Mouse (Mus musculus) heart, postnatal 0 days (tissue): ENCODE measurements around the gene Celsr3. TPM values are rescaled to one million over a fixed set of nuclear protein-coding genes. Genes with fewer than 3 reads are reported as not detected.

Source experiments
- ATAC-seq: fragments of 200-750 bp; cut with Nextera tagmentation; 2 replicates; pipeline ENCODE4 v1.8.0; 2017; ENCODE audit warnings: low read depth, moderate number of reproducible peaks, moderate library complexity; ENCODE audit not compliant: insufficient read depth
- DNase-seq: peaks from one replicate; pipeline ENCODE4 v3.0.0-alpha.2; 2016; ENCODE audit warnings: low spot score
- H3K27ac ChIP-seq: fragments of 300-500 bp; sonication (generic); 2 replicates; pipeline ENCODE4 v1.5.1; 2014; ENCODE audit warnings: low read depth, mild to moderate bottlenecking
- H3K27me3 ChIP-seq: fragments of 300-500 bp; sonication (generic); 2 replicates; pipeline ENCODE4 v1.6.1; 2014; ENCODE audit warnings: low read length, mixed read lengths; ENCODE audit not compliant: control insufficient read depth, insufficient read depth
- H3K36me3 ChIP-seq: fragments of 300-500 bp; sonication (generic); replicated peaks from 2 replicates; pipeline ENCODE4 v1.6.1; 2014; ENCODE audit warnings: low read length, mixed read lengths; ENCODE audit not compliant: control insufficient read depth, insufficient read depth
- H3K4me1 ChIP-seq: fragments of 300-500 bp; sonication (generic); 2 replicates; pipeline ENCODE4 v1.6.1; 2014; ENCODE audit warnings: antibody characterized with exemption; ENCODE audit not compliant: control insufficient read depth, insufficient read depth
- H3K4me2 ChIP-seq: fragments of 300-500 bp; sonication (generic); 2 replicates; pipeline ENCODE4 v1.6.1; 2014; ENCODE audit warnings: low read depth, mild to moderate bottlenecking, low read length, moderate library complexity
- H3K4me3 ChIP-seq: fragments of 300-500 bp; sonication (generic); 2 replicates; pipeline ENCODE4 v1.5.1; 2014; ENCODE audit warnings: low read depth, low read length
- H3K9ac ChIP-seq: fragments of 300-500 bp; sonication (generic); replicated peaks from 2 replicates; pipeline ENCODE4 v1.6.1; 2014; ENCODE audit warnings: low read depth, low read length, mixed read lengths
- H3K9me3 ChIP-seq: fragments of 300-500 bp; sonication (generic); replicated peaks from 2 replicates; pipeline ENCODE4 v1.6.1; 2016; ENCODE audit warnings: low read length; ENCODE audit not compliant: control insufficient read depth
- CTCF ChIP-seq: IDR thresholded peaks from 2 replicates; pipeline ENCODE4 v1.5.1; 2016; ENCODE audit warnings: antibody characterized with exemption, control low read depth, low read depth
- EP300 ChIP-seq: IDR thresholded peaks from 2 replicates; pipeline ENCODE4 v1.6.1; 2016; ENCODE audit warnings: antibody characterized with exemption, low read depth
- WGBS: fragments of 180-500 bp; shearing (Covaris S2); extraction: QIAGEN DNeasy Blood & Tissue Kit; methylation state at CpG from one replicate; pipeline ENCODE4 v1.1.7; 2014; 5-methylcytosine and 5-hydroxymethylcytosine counted together
- polyA plus RNA-seq: library from polyadenylated mRNA; unstranded; fragments of >200 nt; fragmentation: Nextera tagmentation; extraction: Ambion mirVana; gene quantifications from 2 replicates; pipeline ENCODE4 v1.2.1, GENCODE M21; 2015
- total RNA-seq: library from RNA; depleted of rRNA; stranded (reverse); fragments of >200 nt; gene quantifications from 2 replicates; pipeline ENCODE4 v1.2.3, GENCODE M21; 2014; ENCODE audit warnings: low replicate concordance

Gene Celsr3
- total and polyA plus RNA-seq, 2 experiments from 2014 or later = 0.14 TPM; not detected in 1

- H3K9ac ChIP-seq = no peak overlapping the region
- H3K27me3 ChIP-seq = no peaks in the 10 kb centered on the region
- TF ChIP-seq EP300 = no peak
- TF ChIP-seq CTCF = no peak
Measured at GRCm38 (mm10) chr9:108797477-108797876, 28.6 kb upstream of the Celsr3 start.

GRCm38 (mm10) chr9:108798508-108799075 is 27.5 kb upstream of the Celsr3 start:
- no peak for TF ChIP-seq EP300
- no peak for TF ChIP-seq CTCF
- Histone ChIP-seq H3K9me3 (no peaks in the 10 kb centered on the region), H3K27me3 (no peaks in the 10 kb centered on the region), H3K4me3 (no peak overlapping the region), H3K27ac (no peak overlapping the region), H3K4me2 (no peak overlapping the region), H3K4me1 (peaks cover 33% of the 10 kb centered on the region; the same call in 1 of the 2 replicates), H3K9ac (no peak overlapping the region), H3K36me3 (peaks cover 59% of the 10 kb centered on the region)
- DNase-seq (no peak), ATAC-seq (no peak)
- 66% methylated on average over 5 of the region's 5 CpGs for WGBS

More at GRCm38 (mm10) chr9:108797477-108797876, 28.6 kb upstream of the Celsr3 start:
- H3K4me3 ChIP-seq = no peak overlapping the region
- no peak for ATAC-seq
- 76% methylated on average over 7 of the region's 7 CpGs for WGBS
- no peak for DNase-seq
- H3K36me3 ChIP-seq = peaks cover 49% of the 10 kb centered on the region
- no peaks in the 10 kb centered on the region for H3K9me3 ChIP-seq
- H3K4me1 ChIP-seq = peaks cover 42% of the 10 kb centered on the region; the same call in 1 of the 2 replicates
- H3K4me2 ChIP-seq = no peak overlapping the region
- H3K27ac ChIP-seq = peak overlapping the region; percentile 71; the same call in 1 of the 2 replicates

- ATAC-seq (no peak), DNase-seq (no peak)
- Histone ChIP-seq H3K36me3 (peaks cover 68% of the 10 kb centered on the region), H3K4me2 (no peak overlapping the region), H3K4me3 (no peak overlapping the region), H3K27ac (no peak overlapping the region), H3K9ac (no peak overlapping the region), H3K4me1 (peaks cover 31% of the 10 kb centered on the region; the same call in 1 of the 2 replicates), H3K9me3 (no peaks in the 10 kb centered on the region), H3K27me3 (no peaks in the 10 kb centered on the region)
- TF ChIP-seq CTCF (no peak), EP300 (no peak)
- WGBS = 85% methylated on average over 3 of the region's 3 CpGs
Measured at GRCm38 (mm10) chr9:108799564-108799963, 26.6 kb upstream of the Celsr3 start.

GRCm38 (mm10) chr9:108805768-108806167 is 20.4 kb upstream of the Celsr3 start:
- TF ChIP-seq CTCF = no peak
- TF ChIP-seq EP300 = no peak
- no peaks in the 10 kb centered on the region for H3K9me3 ChIP-seq
- H3K4me2 ChIP-seq = no peak overlapping the region
- no peak overlapping the region for H3K4me3 ChIP-seq
- no peak for DNase-seq
- H3K36me3 ChIP-seq = peaks cover 59% of the 10 kb centered on the region
- peaks cover 26% of the 10 kb centered on the region for H3K4me1 ChIP-seq
- WGBS = 74% methylated on average over 8 of the region's 8 CpGs
- no peaks in the 10 kb centered on the region for H3K27me3 ChIP-seq
- H3K27ac ChIP-seq = no peak overlapping the region
- no peak overlapping the region for H3K9ac ChIP-seq
- no peak for ATAC-seq

- Histone ChIP-seq H3K4me1 (peaks cover 26% of the 10 kb centered on the region), H3K27me3 (no peaks in the 10 kb centered on the region), H3K27ac (peak overlapping the region; percentile 35; the same call in 1 of the 2 replicates), H3K4me2 (no peak overlapping the region), H3K9ac (no peak overlapping the region), H3K36me3 (peaks cover 59% of the 10 kb centered on the region), H3K4me3 (no peak overlapping the region), H3K9me3 (no peaks in the 10 kb centered on the region)
- ATAC-seq (no peak), DNase-seq (no peak)
- no peak for TF ChIP-seq EP300
- TF ChIP-seq CTCF = no peak
Measured at GRCm38 (mm10) chr9:108806379-108806778, 19.7 kb upstream of the Celsr3 start.

- Histone ChIP-seq H3K4me1 (peaks cover 26% of the 10 kb centered on the region), H3K4me3 (no peak overlapping the region), H3K9me3 (no peaks in the 10 kb centered on the region), H3K36me3 (peaks cover 58% of the 10 kb centered on the region), H3K27ac (peak overlapping the region; percentile 22; the same call in 1 of the 2 replicates), H3K4me2 (no peak overlapping the region), H3K27me3 (no peaks in the 10 kb centered on the region), H3K9ac (no peak overlapping the region)
- DNase-seq (peak; percentile 66), ATAC-seq (peak; percentile 33; the same call in 1 of the 2 replicates)
- TF ChIP-seq EP300 (no peak), CTCF (no peak)
- WGBS = 25% methylated on average over 1 of the region's 1 CpGs
Measured at GRCm38 (mm10) chr9:108806831-108807230, 19.3 kb upstream of the Celsr3 start.
